Mouse (Mus musculus) E14TG2a.4 (cell line): Measurements from ENCODE around the gene Gpc3.

Experiments
- CTCF ChIP-seq: conservative IDR thresholded peaks from 2 replicates; pipeline ENCODE4 v1.5.1; 2014; ENCODE audit warnings: low read length
- NANOG ChIP-seq: IDR thresholded peaks from 2 replicates; pipeline ENCODE4 v1.6.1; 2014; ENCODE audit warnings: borderline replicate concordance, low read length, mixed read lengths

DNA sequence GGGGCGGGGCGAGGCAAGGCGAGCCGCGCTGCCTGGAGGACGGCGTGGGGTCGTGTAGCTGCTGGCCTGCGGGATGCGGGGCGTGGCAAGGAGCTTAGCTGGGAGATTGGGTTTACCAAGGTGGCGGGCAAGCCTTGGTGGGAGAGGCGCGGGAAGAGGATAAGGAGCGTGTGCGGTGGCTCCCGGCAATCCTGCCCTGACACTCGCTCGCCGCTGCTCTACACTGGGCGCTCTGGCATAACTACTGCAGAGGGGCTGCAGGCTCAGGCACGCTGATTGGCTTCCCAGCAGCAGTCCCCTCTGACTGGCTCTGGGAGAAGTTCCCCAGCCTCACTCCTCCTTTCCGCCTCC, 256 bp upstream of the Gpc3 start:
- no peak for TF ChIP-seq CTCF
- TF ChIP-seq NANOG = no peak
